Mouse (Mus musculus) olfactory bulb, adult 2 months (tissue): Measurements from ENCODE around the gene Ctdspl.

Experiments used
- CTCF ChIP-seq: fragments of 200-500 bp; IDR thresholded peaks from 2 replicates; pipeline ENCODE4 v1.5.1; 2012; ENCODE audit warnings: low read depth, mild to moderate bottlenecking, low read length, moderate library complexity; ENCODE audit not compliant: insufficient read depth
- POLR2A ChIP-seq: fragments of 200-500 bp; IDR thresholded peaks from 2 replicates; pipeline ENCODE4 v1.6.1; 2012; ENCODE audit warnings: mild to moderate bottlenecking, low read depth, low read length, moderate library complexity; ENCODE audit not compliant: insufficient read depth

GRCm38 (mm10) chr9:118914589-118914988, 11.7 kb upstream of the Ctdspl start:
- TF ChIP-seq CTCF (no peak), POLR2A (no peak)
